Mouse (Mus musculus) heart, adult 2 months (tissue): ENCODE data around the gene Ttll13. TPM values are rescaled to one million over a fixed set of nuclear protein-coding genes. Genes with fewer than 3 reads are reported as not detected.
A peak's percentile ranks its signal among the peaks of the same experiment; 100 is the strongest.

Experiments used
- DNase-seq, 2 experiments: peaks; one replicate each; pipeline ENCODE4 v3.0.0; 2021
- H3K27ac ChIP-seq: fragments of 200-600 bp; 2 replicates; pipeline ENCODE4 v1.8.1; 2022
- H3K27me3 ChIP-seq: fragments of 200-500 bp; 2 replicates; pipeline ENCODE4 v1.6.1; 2012; ENCODE audit warnings: mild to moderate bottlenecking, low read length, inconsistent platforms, mixed read lengths; ENCODE audit not compliant: control insufficient read depth, insufficient read depth
- H3K36me3 ChIP-seq: fragments of 200-500 bp; 2 replicates; pipeline ENCODE4 v1.6.1; 2012; ENCODE audit warnings: low read length, inconsistent platforms; ENCODE audit not compliant: control insufficient read depth, insufficient read depth
- H3K4me1 ChIP-seq: fragments of 200-500 bp; 2 replicates; pipeline ENCODE4 v1.6.1; 2011; ENCODE audit warnings: low read length; ENCODE audit not compliant: control insufficient read depth, insufficient read depth
- H3K4me3 ChIP-seq: fragments of 200-600 bp; 2 replicates; pipeline ENCODE4 v1.8.1; 2022
- H3K79me2 ChIP-seq: fragments of 200-500 bp; replicated peaks from 2 replicates; pipeline ENCODE4 v1.6.1; 2012; ENCODE audit warnings: mild to moderate bottlenecking, inconsistent platforms, low read length, moderate library complexity, mixed read lengths; ENCODE audit not compliant: control insufficient read depth, insufficient read depth
- H3K9ac ChIP-seq: fragments of 200-500 bp; 2 replicates; pipeline ENCODE4 v1.6.1; 2012; ENCODE audit warnings: low read depth, mild to moderate bottlenecking, control low read depth, inconsistent platforms, low read length, mixed read lengths
- CTCF ChIP-seq: fragments of 200-600 bp; IDR thresholded peaks from 2 replicates; pipeline ENCODE4 v1.8.1; 2022; ENCODE audit warnings: antibody characterized with exemption, mild to moderate bottlenecking, moderate library complexity
- EP300 ChIP-seq: fragments of 200-500 bp; IDR thresholded peaks from 2 replicates; pipeline ENCODE4 v1.6.1; 2011; ENCODE audit warnings: low read depth, low read length, control low read depth; ENCODE audit not compliant: insufficient read depth
- POLR2A ChIP-seq: fragments of 200-500 bp; IDR thresholded peaks from 2 replicates; pipeline ENCODE4 v1.6.1; 2011; ENCODE audit warnings: mild to moderate bottlenecking, low read depth, low read length, control low read depth; ENCODE audit not compliant: insufficient read depth
- WGBS: fragments of 180-500 bp; shearing (Covaris S2); methylation state at CpG from one replicate; pipeline ENCODE4 v1.1.7; 2018; 5-methylcytosine and 5-hydroxymethylcytosine counted together
- intact Hi-C: fragments of 180-260 bp; cut with DNase I; formaldehyde crosslinking; loops from one replicate; pipeline ENCODE4 v1.15.1; 2025
- polyA plus RNA-seq: library from polyadenylated mRNA; depleted of rRNA; stranded (reverse); fragments of >200 nt; gene quantifications from 2 replicates; pipeline ENCODE4 v1.2.3, GENCODE M21; 2012
- total RNA-seq, 2 experiments: library from RNA; stranded (reverse); gene quantifications; 2 replicates each; pipeline ENCODE4 v1.2.3; 2021

Ttll13 gene
- total and polyA plus RNA-seq, 3 experiments = 0.20 to 0.39 (median 0.23) TPM

GRCm38 (mm10) chr7:80209669-80210068, 36.5 kb upstream of the Ttll13 start:
- no peak for TF ChIP-seq POLR2A
- no peak for TF ChIP-seq EP300
- TF ChIP-seq CTCF = no peak
- intact Hi-C loops = loop anchor here (10.0 kb wide), 1 partner anchor 185 kb away; the partner anchor contains the start of gene Zfp710
- Histone ChIP-seq H3K27ac (no peak overlapping the region), H3K79me2 (no peaks in the 10 kb centered on the region), H3K27me3 (no peaks in the 10 kb centered on the region), H3K4me3 (no peak overlapping the region), H3K36me3 (no peaks in the 10 kb centered on the region), H3K4me1 (peaks cover 7% of the 10 kb centered on the region), H3K9ac (no peak overlapping the region)
- 69% methylated on average over 6 of the region's 6 CpGs for WGBS
- DNase-seq = peak in 1 of 2 experiments; percentile 63

GRCm38 (mm10) chr7:80210982-80211381, 35.2 kb upstream of the Ttll13 start:
- no peak for DNase-seq
- Histone ChIP-seq H3K27me3 (no peaks in the 10 kb centered on the region), H3K4me1 (peaks cover 7% of the 10 kb centered on the region), H3K36me3 (no peaks in the 10 kb centered on the region), H3K4me3 (no peak overlapping the region), H3K9ac (no peak overlapping the region), H3K27ac (no peak overlapping the region), H3K79me2 (no peaks in the 10 kb centered on the region)
- intact Hi-C loops = loop anchor here (10.0 kb wide), 1 partner anchor 186 kb away; the partner anchor contains the start of gene Zfp710
- 93% methylated on average over 4 of the region's 4 CpGs for WGBS
- TF ChIP-seq POLR2A = no peak

- Histone ChIP-seq H3K4me3 (no peak overlapping the region), H3K79me2 (no peaks in the 10 kb centered on the region), H3K27me3 (no peaks in the 10 kb centered on the region), H3K4me1 (peaks cover 9% of the 10 kb centered on the region), H3K36me3 (no peaks in the 10 kb centered on the region), H3K9ac (no peak overlapping the region), H3K27ac (no peak overlapping the region)
- 66% methylated on average over 7 of the region's 7 CpGs for WGBS
- DNase-seq = no peak
- intact Hi-C loops = loop anchor here (2.0 to 10.0 kb wide), 2 partner anchors 15 to 189 kb away; partner anchors contain the start of gene Zfp710
- TF ChIP-seq CTCF (no peak), POLR2A (no peak), EP300 (no peak)
Measured at GRCm38 (mm10) chr7:80213604-80214003, 32.6 kb upstream of the Ttll13 start.

GRCm38 (mm10) chr7:80214459-80214858, 31.7 kb upstream of the Ttll13 start:
- WGBS = 93% methylated on average over 8 of the region's 8 CpGs
- TF ChIP-seq POLR2A (no peak), EP300 (no peak), CTCF (no peak)
- no peaks in the 10 kb centered on the region for H3K27me3 ChIP-seq
- no peak overlapping the region for H3K9ac ChIP-seq
- no peaks in the 10 kb centered on the region for H3K79me2 ChIP-seq
- intact Hi-C loops = loop anchor here (2.0 to 10.0 kb wide), 2 partner anchors 16 to 190 kb away; partner anchors contain the start of gene Zfp710
- H3K36me3 ChIP-seq = no peaks in the 10 kb centered on the region
- H3K4me3 ChIP-seq = no peak overlapping the region
- H3K4me1 ChIP-seq = peaks cover 3% of the 10 kb centered on the region
- no peak overlapping the region for H3K27ac ChIP-seq
- DNase-seq = no peak

GRCm38 (mm10) chr7:80215398-80215797, 30.8 kb upstream of the Ttll13 start:
- Histone ChIP-seq H3K27ac (no peak overlapping the region), H3K9ac (no peak overlapping the region)
- DNase-seq = peak; percentile 78 to 83

GRCm38 (mm10) chr7:80216566-80216965, 29.6 kb upstream of the Ttll13 start:
- intact Hi-C loops = loop anchor here (1.0 to 10.0 kb wide), 2 partner anchors 59 to 192 kb away; partner anchors contain the start of gene Zfp710
- Histone ChIP-seq H3K4me3 (no peak overlapping the region), H3K79me2 (no peaks in the 10 kb centered on the region), H3K36me3 (no peaks in the 10 kb centered on the region), H3K4me1 (peaks cover 3% of the 10 kb centered on the region), H3K27ac (no peak overlapping the region), H3K9ac (no peak overlapping the region), H3K27me3 (no peaks in the 10 kb centered on the region)
- WGBS = 20% methylated on average over 8 of the region's 8 CpGs
- peak; percentile 67 to 78 for DNase-seq
- TF ChIP-seq POLR2A (no peak), CTCF (peak; percentile 68), EP300 (peak; percentile 49; the same call in 1 of the 2 replicates)

More at GRCm38 (mm10) chr7:80215398-80215797, 30.8 kb upstream of the Ttll13 start:
- WGBS = 28% methylated on average over 4 of the region's 4 CpGs
- intact Hi-C loops = loop anchor here (1.0 to 10.0 kb wide), 3 partner anchors 17 to 191 kb away; partner anchors contain the start of gene Zfp710
- Histone ChIP-seq H3K36me3 (no peaks in the 10 kb centered on the region), H3K79me2 (no peaks in the 10 kb centered on the region), H3K4me1 (peaks cover 3% of the 10 kb centered on the region), H3K27me3 (no peaks in the 10 kb centered on the region), H3K4me3 (no peak overlapping the region)
- TF ChIP-seq CTCF (peak; percentile 95), POLR2A (no peak), EP300 (peak; percentile 56; the same call in 1 of the 2 replicates)
